In the genomic region with DNA sequence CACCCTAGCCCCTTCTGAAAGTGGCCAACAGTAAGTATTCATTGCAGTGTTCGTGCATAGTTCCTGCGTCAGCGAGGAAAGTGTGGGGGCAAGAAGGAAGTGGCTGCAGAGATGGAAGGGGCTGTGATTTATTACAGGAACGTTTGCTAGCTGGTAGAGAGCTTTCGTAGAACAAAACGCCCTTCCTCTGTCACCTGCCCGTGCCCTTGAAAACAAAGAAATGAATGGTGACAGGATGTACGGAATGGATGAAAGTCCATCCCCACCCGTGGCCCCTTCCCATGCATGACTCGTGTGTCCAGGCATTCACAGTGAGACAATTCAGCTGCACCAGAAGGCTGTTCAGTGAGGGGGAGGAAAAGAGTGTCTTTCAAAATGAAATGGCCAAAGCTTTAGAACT, we compare ENCODE assay signal across 14 mouse cellular contexts. TPM values are rescaled to one million over a fixed set of nuclear protein-coding genes. Genes with fewer than 3 reads are reported as not detected.
DNase-seq lines count a peak whose midpoint lies in the region; ATAC-seq and TF ChIP-seq lines count a peak whose summit lies in the region.
"Had no signal": no experiment of that assay in that cellular context is flagged by ENCODE, and none has a peak within 500 bp of the region (broad histone marks: within the 10 kb centered on the region; RNA-seq: fewer than 3 reads in every experiment).

No protein-coding gene starts in this region.

- TF ChIP-seq EP300 in lung, postnatal 0 days (IDR thresholded peaks at IDR 0.05): peak; percentile 56

- H3K9me3 ChIP-seq in kidney, embryonic 16.5 days (ENCODE audit: low read length): no peaks in the 10 kb centered on the region
- no peaks in the 10 kb centered on the region for H3K9me3 ChIP-seq in lung, postnatal 0 days (ENCODE audit: low read length)
- no peaks in the 10 kb centered on the region for H3K9me3 ChIP-seq in stomach, embryonic 16.5 days (replicated peaks; ENCODE audit: control insufficient read depth, low read length)
- H3K9me3 ChIP-seq: limb, embryonic 15.5 days had no signal

- peak overlapping the region; percentile 28; the same call in 1 of the 2 replicates for H3K9ac ChIP-seq in kidney, embryonic 16.5 days (replicated peaks; ENCODE audit: low read length)
- H3K9ac ChIP-seq in lung, postnatal 0 days (replicated peaks; ENCODE audit: low read depth): no peak overlapping the region
- peak overlapping the region; percentile 36; the same call in 1 of the 2 replicates for H3K9ac ChIP-seq in stomach, embryonic 16.5 days (ENCODE audit: low read length)
- H3K9ac ChIP-seq: limb, embryonic 15.5 days had no signal

- H3K4me1 ChIP-seq in kidney, embryonic 16.5 days (ENCODE audit: insufficient read depth, low read length): peaks cover 30% of the 10 kb centered on the region
- no peaks in the 10 kb centered on the region; the same call in 1 of the 2 replicates for H3K4me1 ChIP-seq in lung, postnatal 0 days (ENCODE audit: insufficient read depth, low read depth, low read length)
- peaks cover 6% of the 10 kb centered on the region; the same call in 1 of the 2 replicates for H3K4me1 ChIP-seq in stomach, embryonic 16.5 days (ENCODE audit: control insufficient read depth, insufficient read depth, low read length)
- H3K4me1 ChIP-seq: limb, embryonic 15.5 days had no signal

- H3K27ac ChIP-seq in kidney, embryonic 16.5 days (ENCODE audit: low read length): peak overlapping the region; percentile 84
- no peak overlapping the region; the same call in 1 of the 2 replicates for H3K27ac ChIP-seq in lung, postnatal 0 days (ENCODE audit: low read length)
- 0 out of 2 replicates have a peak overlapping the region, but pooled peaks have one; percentile 6 for H3K27ac ChIP-seq in stomach, embryonic 16.5 days (ENCODE audit: low read length)
- H3K27ac ChIP-seq: limb, embryonic 15.5 days had no signal

- H3K36me3 ChIP-seq in kidney, embryonic 16.5 days (ENCODE audit: insufficient read depth, low read length): no peaks in the 10 kb centered on the region
- H3K36me3 ChIP-seq in lung, postnatal 0 days (ENCODE audit: insufficient read depth, low read length): no peaks in the 10 kb centered on the region
- no peaks in the 10 kb centered on the region for H3K36me3 ChIP-seq in stomach, embryonic 16.5 days (ENCODE audit: control insufficient read depth, insufficient read depth, low read length)
- H3K36me3 ChIP-seq: limb, embryonic 15.5 days had no signal

- TF ChIP-seq CTCF in lung, postnatal 0 days (IDR thresholded peaks at IDR 0.05): no peak

- DNase-seq in kidney, adult 9 months: no peak
- DNase-seq in lung, postnatal 0 days (ENCODE audit: low spot score): no peak
- DNase-seq in lung, adult 18-20 months: no peak
- DNase-seq in kidney, postnatal 4 days: peak; percentile 27 to 59
- DNase-seq in ovary, postnatal 10 days (ENCODE audit: low spot score): no peak
- no peak for DNase-seq in layer of hippocampus, adult 9-10 months (ENCODE audit: low spot score)
- DNase-seq: cerebellum, adult 11-12 months; cerebellum, postnatal 25 days; heart, adult 18-20 months; heart, postnatal 4 days; spleen, adult 18-20 months had no signal

- no peak overlapping the region for H3K4me3 ChIP-seq in kidney, embryonic 16.5 days (ENCODE audit: low read length)
- H3K4me3 ChIP-seq in lung, postnatal 0 days (ENCODE audit: low read depth, low read length): no peak overlapping the region
- no peak overlapping the region for H3K4me3 ChIP-seq in stomach, embryonic 16.5 days (replicated peaks; ENCODE audit: low read length)
- H3K4me3 ChIP-seq: limb, embryonic 15.5 days had no signal

- peak overlapping the region; percentile 38 for H3K4me2 ChIP-seq in kidney, embryonic 16.5 days (replicated peaks; ENCODE audit: low read depth, low read length)
- H3K4me2 ChIP-seq in lung, postnatal 0 days (replicated peaks; ENCODE audit: low read depth, low read length): 0 out of 2 replicates have a peak overlapping the region, but pooled peaks have one; percentile 17
- peak overlapping the region; percentile 30 for H3K4me2 ChIP-seq in stomach, embryonic 16.5 days (ENCODE audit: low read depth, low read length)
- H3K4me2 ChIP-seq: limb, embryonic 15.5 days had no signal

- H3K27me3 ChIP-seq in kidney, embryonic 16.5 days (ENCODE audit: insufficient read depth, low read length): no peaks in the 10 kb centered on the region
- no peaks in the 10 kb centered on the region for H3K27me3 ChIP-seq in lung, postnatal 0 days (replicated peaks; ENCODE audit: insufficient read depth, low read length)
- H3K27me3 ChIP-seq in stomach, embryonic 16.5 days (ENCODE audit: control insufficient read depth, insufficient read depth, low read length): no peaks in the 10 kb centered on the region
- H3K27me3 ChIP-seq: limb, embryonic 15.5 days had no signal

- ATAC-seq in kidney, embryonic 16.5 days (ENCODE audit: low FRiP score, low TSS enrichment): peak; percentile 50; the same call in 1 of the 2 replicates
- ATAC-seq in lung, postnatal 0 days: peak; percentile 39
- no peak for ATAC-seq in stomach, embryonic 16.5 days (ENCODE audit: insufficient read depth, low FRiP score)

- WGBS in kidney, embryonic 16.5 days: 4% methylated on average over 10 of the region's 10 CpGs
- 18% methylated on average over 10 of the region's 10 CpGs for WGBS in lung, postnatal 0 days
- WGBS in stomach, embryonic 16.5 days: 26% methylated on average over 10 of the region's 10 CpGs

RNA-seq across cellular contexts. Expression of gene Ctnnb1, which starts 35.0 kb away (rescaled TPM):
- polyA plus RNA-seq in kidney, embryonic 16.5 days (2015; fragmentation: Nextera tagmentation; extraction: Ambion mirVana): 639 and 663 TPM in 2 replicates
- 383 and 452 TPM in 2 replicates for polyA plus RNA-seq in lung, postnatal 0 days (2015; fragmentation: Nextera tagmentation; extraction: Ambion mirVana)
- 486 and 539 TPM in 2 replicates for polyA plus RNA-seq in stomach, embryonic 16.5 days (2015; fragmentation: Nextera tagmentation; extraction: Ambion mirVana)

Comparison
In these comparisons a context has a peak if more than half of its experiments do, and no peak if none do; other contexts are left out.
1. DNase-seq: peak in kidney, postnatal 4 days (2 of 2); none in kidney, adult 9 months (single experiment), lung, postnatal 0 days (single experiment), lung, adult 18-20 months (0 of 2), ovary, postnatal 10 days (single experiment) and layer of hippocampus, adult 9-10 months (single experiment).
2. Peak in every context shown above with its lines, with median percentiles within 50 percentile points of each other: H3K4me2 ChIP-seq.